Mouse (Mus musculus) hindbrain, embryonic 10.5 days (tissue): Measurements from ENCODE around the gene Akap8l. TPM values are rescaled to one million over a fixed set of nuclear protein-coding genes. Genes with fewer than 3 reads are reported as not detected.

Experiments
- DNase-seq: peaks from one replicate; pipeline ENCODE4 v3.0.0-alpha.2; 2017; ENCODE audit warnings: low spot score
- H3K27ac ChIP-seq: fragments of 300-500 bp; sonication (generic); 2 replicates; pipeline ENCODE4 v1.5.1; 2016; ENCODE audit warnings: mild to moderate bottlenecking, moderate library complexity
- H3K27me3 ChIP-seq: fragments of 300-500 bp; sonication (generic); 2 replicates; pipeline ENCODE4 v1.6.1; 2016; ENCODE audit warnings: mild to moderate bottlenecking; ENCODE audit not compliant: poor library complexity, insufficient read depth, severe bottlenecking
- H3K36me3 ChIP-seq: fragments of 300-500 bp; sonication (generic); 2 replicates; pipeline ENCODE4 v1.6.1; 2016; ENCODE audit warnings: mild to moderate bottlenecking, moderate library complexity
- H3K4me1 ChIP-seq: fragments of 300-500 bp; sonication (generic); replicated peaks from 2 replicates; pipeline ENCODE4 v1.6.1; 2016; ENCODE audit warnings: mild to moderate bottlenecking
- H3K4me3 ChIP-seq: fragments of 300-500 bp; sonication (generic); 2 replicates; pipeline ENCODE4 v1.5.1; 2016; ENCODE audit warnings: mild to moderate bottlenecking, moderate library complexity
- H3K9me3 ChIP-seq: fragments of 300-500 bp; sonication (generic); 2 replicates; pipeline ENCODE4 v1.6.1; 2016; ENCODE audit warnings: mild to moderate bottlenecking, moderate library complexity
- WGBS: fragments of 180-500 bp; shearing (Covaris S2); methylation state at CpG from one replicate; pipeline ENCODE4 v1.1.7; 2016; 5-methylcytosine and 5-hydroxymethylcytosine counted together
- polyA plus RNA-seq: library from polyadenylated mRNA; unstranded; fragments of >200 nt; fragmentation: Nextera tagmentation; extraction: Ambion mirVana; gene quantifications from 2 replicates; pipeline ENCODE4 v1.2.1, GENCODE M21; 2016

The Akap8l gene
- polyA plus RNA-seq = 101 and 112 TPM in 2 replicates

GRCm38 (mm10) chr17:32350382-32350983 is at the start of gene Akap8l:
Gene Akap8l (minus strand): TSS chr17:32350607.
- DNase-seq = peak; percentile 94
- peaks cover 28% of the 10 kb centered on the region for H3K36me3 ChIP-seq
- H3K27me3 ChIP-seq = no peaks in the 10 kb centered on the region
- under 1% methylated on average over 37 of the region's 37 CpGs for WGBS
- peaks cover 32% of the 10 kb centered on the region for H3K4me1 ChIP-seq
- no peaks in the 10 kb centered on the region for H3K9me3 ChIP-seq
- peak within 1 kb of the TSS; percentile 91 for H3K27ac ChIP-seq
- peak within 1 kb of the TSS; percentile 90 for H3K4me3 ChIP-seq

- no peak for DNase-seq
- Histone ChIP-seq H3K27me3 (peaks cover 91% of the 10 kb centered on the region), H3K27ac (no peak overlapping the region), H3K36me3 (no peaks in the 10 kb centered on the region), H3K4me3 (peak overlapping the region; percentile 36), H3K9me3 (no peaks in the 10 kb centered on the region), H3K4me1 (peaks cover 18% of the 10 kb centered on the region)
- 3% methylated on average over 37 of the region's 37 CpGs for WGBS
Observed at GRCm38 (mm10) chr17:32396266-32396665, 45.9 kb upstream of the Akap8l start.

- Histone ChIP-seq H3K27ac (no peak overlapping the region), H3K36me3 (no peaks in the 10 kb centered on the region), H3K9me3 (no peaks in the 10 kb centered on the region), H3K4me3 (no peak overlapping the region), H3K4me1 (peaks cover 18% of the 10 kb centered on the region), H3K27me3 (peaks cover 91% of the 10 kb centered on the region)
- DNase-seq = no peak
- 91% methylated on average over 10 of the region's 10 CpGs for WGBS
Observed at GRCm38 (mm10) chr17:32393944-32394343, 43.5 kb upstream of the Akap8l start.

- Histone ChIP-seq H3K36me3 (peaks cover 11% of the 10 kb centered on the region; the same call in 1 of the 2 replicates), H3K27ac (peak within 1 kb of the TSS; percentile 96), H3K9me3 (no peaks in the 10 kb centered on the region), H3K4me1 (peaks cover 25% of the 10 kb centered on the region), H3K4me3 (peak within 1 kb of the TSS; percentile 84), H3K27me3 (peaks cover 43% of the 10 kb centered on the region)
- WGBS = under 1% methylated on average over 38 of the region's 44 CpGs
- DNase-seq = peak; percentile 92
Observed at GRCm38 (mm10) chr17:32389101-32389659, 38.8 kb upstream of the Akap8l start, which contains the start of gene Wiz. Gene Wiz (minus strand): TSS chr17:32389439.

GRCm38 (mm10) chr17:32388370-32389100 is 38.1 kb upstream of the Akap8l start:
- DNase-seq = peak; percentile 30
- Histone ChIP-seq H3K27ac (peak overlapping the region; percentile 96), H3K4me3 (peak overlapping the region; percentile 84), H3K9me3 (no peaks in the 10 kb centered on the region), H3K27me3 (peaks cover 36% of the 10 kb centered on the region), H3K4me1 (peaks cover 25% of the 10 kb centered on the region), H3K36me3 (peaks cover 17% of the 10 kb centered on the region)
- WGBS = under 1% methylated on average over 39 of the region's 39 CpGs

- 40% methylated on average over 7 of the region's 7 CpGs for WGBS
- peaks cover 31% of the 10 kb centered on the region for H3K27me3 ChIP-seq
- H3K36me3 ChIP-seq = peaks cover 23% of the 10 kb centered on the region
- H3K4me3 ChIP-seq = peak overlapping the region; percentile 84
- H3K27ac ChIP-seq = 0 out of 2 replicates have a peak overlapping the region, but pooled peaks have one; percentile 96
- DNase-seq = no peak
- no peaks in the 10 kb centered on the region for H3K9me3 ChIP-seq
- peaks cover 25% of the 10 kb centered on the region for H3K4me1 ChIP-seq
Observed at GRCm38 (mm10) chr17:32387986-32388369, 37.6 kb upstream of the Akap8l start.

GRCm38 (mm10) chr17:32386659-32387432 is 36.4 kb upstream of the Akap8l start:
- 71% methylated on average over 9 of the region's 9 CpGs for WGBS
- no peak for DNase-seq
- Histone ChIP-seq H3K27me3 (peaks cover 20% of the 10 kb centered on the region), H3K36me3 (peaks cover 33% of the 10 kb centered on the region), H3K4me3 (no peak overlapping the region), H3K4me1 (peaks cover 17% of the 10 kb centered on the region), H3K27ac (no peak overlapping the region), H3K9me3 (no peaks in the 10 kb centered on the region)

- DNase-seq = no peak
- no peaks in the 10 kb centered on the region for H3K27me3 ChIP-seq
- no peak overlapping the region for H3K27ac ChIP-seq
- H3K4me3 ChIP-seq = no peak overlapping the region
- 90% methylated on average over 5 of the region's 5 CpGs for WGBS
- H3K9me3 ChIP-seq = no peaks in the 10 kb centered on the region
- H3K36me3 ChIP-seq = peaks cover 39% of the 10 kb centered on the region
- H3K4me1 ChIP-seq = peaks cover 19% of the 10 kb centered on the region
Observed at GRCm38 (mm10) chr17:32383661-32384060, 33.3 kb upstream of the Akap8l start.

GRCm38 (mm10) chr17:32382576-32382975 is 32.2 kb upstream of the Akap8l start:
- H3K4me3 ChIP-seq = no peak overlapping the region
- H3K9me3 ChIP-seq = no peaks in the 10 kb centered on the region
- peaks cover 9% of the 10 kb centered on the region; the same call in 1 of the 2 replicates for H3K4me1 ChIP-seq
- 94% methylated on average over 7 of the region's 7 CpGs for WGBS
- H3K36me3 ChIP-seq = peaks cover 50% of the 10 kb centered on the region
- no peak overlapping the region for H3K27ac ChIP-seq
- H3K27me3 ChIP-seq = no peaks in the 10 kb centered on the region
- DNase-seq = no peak

- no peak for DNase-seq
- Histone ChIP-seq H3K4me3 (no peak overlapping the region), H3K9me3 (no peaks in the 10 kb centered on the region), H3K27me3 (no peaks in the 10 kb centered on the region), H3K4me1 (peaks cover 18% of the 10 kb centered on the region), H3K36me3 (peaks cover 49% of the 10 kb centered on the region), H3K27ac (no peak overlapping the region)
- WGBS = 72% methylated on average over 2 of the region's 2 CpGs
Observed at GRCm38 (mm10) chr17:32378786-32379185, 28.4 kb upstream of the Akap8l start.

- Histone ChIP-seq H3K27me3 (no peaks in the 10 kb centered on the region), H3K4me1 (peaks cover 18% of the 10 kb centered on the region), H3K4me3 (no peak overlapping the region), H3K36me3 (peaks cover 33% of the 10 kb centered on the region), H3K27ac (no peak overlapping the region), H3K9me3 (no peaks in the 10 kb centered on the region)
- WGBS = 83% methylated on average over 9 of the region's 9 CpGs
- no peak for DNase-seq
Observed at GRCm38 (mm10) chr17:32377137-32377536, 26.7 kb upstream of the Akap8l start.

GRCm38 (mm10) chr17:32376475-32376874 is 26.1 kb upstream of the Akap8l start:
- peaks cover 31% of the 10 kb centered on the region for H3K36me3 ChIP-seq
- no peaks in the 10 kb centered on the region for H3K9me3 ChIP-seq
- no peak for DNase-seq
- H3K4me3 ChIP-seq = no peak overlapping the region
- peak overlapping the region; percentile 9; the same call in 1 of the 2 replicates for H3K27ac ChIP-seq
- peaks cover 18% of the 10 kb centered on the region for H3K4me1 ChIP-seq
- 88% methylated on average over 15 of the region's 15 CpGs for WGBS
- H3K27me3 ChIP-seq = no peaks in the 10 kb centered on the region
